Mouse (Mus musculus) CD8-positive naive resting alpha-beta T cell, adult 2 months (primary cell): Measurements from ENCODE around the gene Dlgap3.

Source experiments
- DNase-seq, 2 experiments: peaks; one replicate each; pipeline ENCODE4 v3.0.0; 2022; ENCODE audit warnings: low read depth in 2 of 2, low spot score in 2 of 2

Dlgap3 gene

GRCm38 (mm10) chr4:127258186-127258897, 89.3 kb downstream of the Dlgap3 start:
- no peak for DNase-seq

- no peak for DNase-seq
These were observed 92.6 kb downstream of the Dlgap3 start for GRCm38 (mm10) chr4:127261601-127262000.

GRCm38 (mm10) chr4:127263438-127264182, 94.6 kb downstream of the Dlgap3 start:
- no peak for DNase-seq

GRCm38 (mm10) chr4:127264183-127264554, 95.2 kb downstream of the Dlgap3 start:
- no peak for DNase-seq

- no peak for DNase-seq
These were observed 109.5 kb downstream of the Dlgap3 start for GRCm38 (mm10) chr4:127278451-127279001.

DNA sequence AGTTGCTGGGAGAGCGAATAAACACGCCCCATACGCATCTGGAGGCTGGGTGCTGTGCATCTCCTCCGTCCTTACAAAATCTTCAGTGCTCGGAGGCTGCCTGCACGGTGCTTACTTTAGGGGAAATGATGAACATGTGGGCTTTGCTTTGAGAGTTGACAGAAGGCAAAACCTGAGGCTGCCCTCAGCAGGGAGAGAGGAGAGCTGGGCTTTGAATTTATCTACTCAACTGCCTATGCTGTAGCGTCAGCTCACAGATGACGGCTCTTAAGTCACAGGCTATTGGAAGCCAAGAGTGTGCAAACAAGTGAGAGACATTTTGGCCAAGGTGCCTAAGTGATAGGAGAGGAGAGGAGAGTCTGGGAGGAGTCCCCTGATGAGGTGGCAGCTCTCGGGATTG, 110.2 kb downstream of the Dlgap3 start:
- no peak for DNase-seq
